Mouse (Mus musculus): Measurements from ENCODE around the gene Il21r.

Il21r gene

DNA sequence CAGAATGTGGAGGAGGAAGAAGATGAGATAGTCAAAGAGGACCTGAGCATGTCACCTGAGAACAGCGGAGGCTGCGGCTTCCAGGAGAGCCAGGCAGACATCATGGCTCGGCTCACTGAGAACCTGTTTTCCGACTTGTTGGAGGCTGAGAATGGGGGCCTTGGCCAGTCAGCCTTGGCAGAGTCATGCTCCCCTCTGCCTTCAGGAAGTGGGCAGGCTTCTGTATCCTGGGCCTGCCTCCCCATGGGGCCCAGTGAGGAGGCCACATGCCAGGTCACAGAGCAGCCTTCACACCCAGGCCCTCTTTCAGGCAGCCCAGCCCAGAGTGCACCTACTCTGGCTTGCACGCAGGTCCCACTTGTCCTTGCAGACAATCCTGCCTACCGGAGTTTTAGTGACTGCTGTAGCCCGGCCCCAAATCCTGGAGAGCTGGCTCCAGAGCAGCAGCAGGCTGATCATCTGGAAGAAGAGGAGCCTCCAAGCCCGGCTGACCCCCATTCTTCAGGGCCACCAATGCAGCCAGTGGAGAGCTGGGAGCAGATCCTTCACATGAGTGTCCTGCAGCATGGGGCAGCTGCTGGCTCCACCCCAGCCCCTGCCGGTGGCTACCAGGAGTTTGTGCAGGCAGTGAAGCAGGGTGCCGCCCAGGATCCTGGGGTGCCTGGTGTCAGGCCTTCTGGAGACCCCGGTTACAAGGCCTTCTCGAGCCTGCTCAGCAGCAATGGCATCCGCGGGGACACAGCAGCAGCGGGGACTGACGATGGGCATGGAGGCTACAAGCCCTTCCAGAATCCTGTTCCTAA lies 27.3 kb upstream of the Il21r start:
- no peak for DNase-seq (ENCODE audit: low spot score)

DNA sequence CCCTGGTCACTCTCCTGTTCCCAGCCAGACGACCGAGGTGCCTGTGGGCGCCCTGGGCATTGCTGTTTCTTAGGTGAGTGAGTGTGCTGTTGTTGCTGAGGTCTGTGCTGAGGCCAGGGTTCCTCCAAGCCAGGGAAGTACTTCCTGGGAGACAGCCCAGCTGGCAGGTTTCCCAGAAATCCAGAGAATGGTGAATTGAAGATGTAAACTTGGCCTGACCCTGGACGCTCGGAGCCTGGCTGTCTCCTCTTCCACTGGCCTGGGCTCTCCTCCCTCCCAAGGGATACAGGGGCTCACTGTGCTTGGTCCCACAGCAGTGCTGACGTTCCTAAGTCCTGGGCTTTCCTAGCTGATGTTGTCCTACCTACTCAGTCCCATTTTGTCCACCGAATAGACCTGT lies 26.2 kb upstream of the Il21r start:
- no peak for DNase-seq (ENCODE audit: low spot score)

DNA sequence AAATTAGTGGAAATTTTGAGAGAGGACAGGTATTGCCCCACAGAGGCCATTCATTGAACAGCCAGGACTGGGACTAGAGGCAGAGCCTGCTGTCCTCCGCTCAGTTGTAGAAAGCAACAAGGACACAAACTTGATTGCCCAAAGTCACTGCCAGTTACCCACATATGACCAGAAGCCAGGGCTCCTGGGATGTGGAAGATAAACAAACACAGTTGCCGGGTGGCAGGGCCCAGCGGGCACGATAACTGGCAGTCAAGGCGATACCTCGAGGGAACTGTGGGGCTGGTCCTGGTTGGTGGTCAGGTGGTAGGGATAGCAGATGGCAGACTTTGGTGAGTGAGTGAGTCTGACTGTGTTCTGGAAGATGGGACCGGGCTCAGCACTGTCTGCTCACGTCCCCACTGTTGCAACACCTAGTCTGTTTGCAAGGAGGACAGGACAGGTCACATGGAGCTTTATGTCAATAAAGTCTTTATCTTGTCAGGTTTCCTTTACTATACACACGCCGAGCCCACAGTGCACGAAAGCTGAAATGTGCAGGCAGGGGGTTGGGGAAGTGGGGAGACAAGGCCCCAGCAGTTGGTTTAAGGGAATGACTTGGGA lies 25.6 kb upstream of the Il21r start:
- DNase-seq (ENCODE audit: low spot score) = no peak

DNA sequence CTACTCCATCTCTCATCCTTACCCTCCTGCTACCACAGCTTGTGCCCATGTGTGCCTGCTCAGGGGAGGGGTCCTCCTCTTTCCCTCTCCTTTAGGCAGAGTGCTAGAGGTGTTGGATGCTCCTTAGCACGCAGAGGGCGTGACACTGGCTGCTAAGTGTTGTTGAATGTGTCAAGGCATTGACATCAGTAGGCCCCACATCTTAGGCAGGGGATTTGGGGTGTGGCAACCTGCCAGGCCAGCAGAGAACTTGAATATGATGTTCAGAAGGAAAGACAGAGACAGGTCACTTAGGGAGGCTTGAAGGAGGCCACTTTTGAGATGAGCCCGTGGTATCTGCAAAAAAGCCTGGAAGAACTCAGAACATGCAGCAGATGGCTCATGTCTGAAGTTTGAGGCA lies 25.1 kb upstream of the Il21r start:
- DNase-seq (ENCODE audit: low spot score) = no peak

DNA sequence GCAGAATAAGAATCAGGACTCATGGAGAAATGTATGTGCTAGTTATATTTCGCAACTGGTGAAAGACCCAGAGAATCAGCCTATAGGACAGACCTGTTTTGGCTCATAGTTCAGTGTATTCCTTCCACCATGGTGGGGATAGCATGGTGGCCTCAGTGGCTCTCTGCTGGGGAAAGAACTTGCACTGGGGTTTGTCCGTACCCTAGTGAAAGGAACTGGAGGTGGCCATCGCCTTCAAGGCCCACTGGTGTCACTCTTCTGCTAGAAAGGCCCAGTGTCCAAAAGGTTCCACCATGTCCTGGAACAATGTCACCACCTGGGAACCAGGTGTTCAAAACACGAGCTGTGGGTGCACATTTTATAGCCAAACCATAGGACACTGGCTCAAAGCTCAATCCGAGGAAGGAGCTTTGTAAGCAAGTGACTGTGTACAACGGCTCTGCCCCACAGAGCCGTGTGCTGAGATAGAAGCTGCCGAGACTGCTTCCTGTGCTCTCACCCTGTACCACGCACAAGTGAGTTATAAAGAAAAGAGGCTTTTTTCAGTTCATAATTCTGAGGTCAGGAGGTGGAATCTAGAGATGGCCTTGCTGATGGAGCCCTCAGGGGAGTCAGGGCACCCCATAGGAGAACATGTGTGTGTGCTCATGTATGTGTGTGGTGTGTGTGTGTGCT lies 23.5 kb upstream of the Il21r start:
- DNase-seq (ENCODE audit: low spot score) = no peak

DNA sequence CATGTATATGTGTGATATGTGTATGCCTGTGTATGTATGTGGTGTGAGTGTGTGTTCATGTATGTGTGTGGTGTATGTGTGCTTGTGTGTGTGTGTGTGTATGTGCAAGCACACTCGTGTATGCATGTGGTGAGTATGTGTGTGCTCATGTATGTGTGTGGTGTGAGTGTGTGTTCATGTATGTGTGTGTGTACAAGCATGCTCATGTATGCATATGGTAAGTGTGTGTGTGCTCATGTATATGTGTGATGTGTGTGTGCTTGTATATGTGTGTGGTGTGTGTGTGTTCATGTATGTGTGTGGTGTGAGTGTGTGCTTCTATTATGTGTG lies 23.0 kb upstream of the Il21r start:
- no peak for DNase-seq (ENCODE audit: low spot score)

DNA sequence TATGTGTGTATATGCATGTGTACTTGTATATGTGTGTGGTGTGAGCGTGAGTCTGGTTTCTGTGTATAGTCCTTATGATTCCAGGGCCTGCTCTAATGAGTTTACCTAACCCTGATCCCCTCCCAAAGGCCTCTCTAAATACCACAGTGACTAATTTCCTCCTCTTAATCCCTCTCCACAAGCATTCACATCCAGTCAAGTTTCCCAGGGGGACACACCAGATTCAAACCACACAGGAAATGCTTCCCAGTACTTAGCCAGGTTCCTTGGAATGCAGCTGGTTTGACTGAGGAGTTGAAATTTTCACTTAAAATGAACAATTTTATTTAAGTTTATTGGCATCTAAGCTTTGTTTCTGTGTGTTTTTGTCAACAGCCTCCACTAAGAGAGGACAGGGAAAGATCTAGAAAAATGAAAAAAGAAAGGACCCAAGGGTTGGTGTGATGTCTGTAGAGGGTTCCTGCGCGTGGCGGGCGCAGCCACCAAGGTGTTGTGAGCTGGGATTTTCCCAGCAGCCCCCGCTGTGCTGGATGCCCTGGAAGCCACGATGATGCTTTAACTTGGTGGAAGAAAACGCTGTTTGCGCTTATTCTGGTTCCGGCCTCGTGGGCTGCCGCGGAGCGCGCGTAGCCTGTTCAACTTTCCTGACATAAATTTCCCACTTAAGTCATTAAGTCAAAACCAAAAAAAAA lies 22.5 kb upstream of the Il21r start:
- no peak for DNase-seq (ENCODE audit: low spot score)

DNA sequence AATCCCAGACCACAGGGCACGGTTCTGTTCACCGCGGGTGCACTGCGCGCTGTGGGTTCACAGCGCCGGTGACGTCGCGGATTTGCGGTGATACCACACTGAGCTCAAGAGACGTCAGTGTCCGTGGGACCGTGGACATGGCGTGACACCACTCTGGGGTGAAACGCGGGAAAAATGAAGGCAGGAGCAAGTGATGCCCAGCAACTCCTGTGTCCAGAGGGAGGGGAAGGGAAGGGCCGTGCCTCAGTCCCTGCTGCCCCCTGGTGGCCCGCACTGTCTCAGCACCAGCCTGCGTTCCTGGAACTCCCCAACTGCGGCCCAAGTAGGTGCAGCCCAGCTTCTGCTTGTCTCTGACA lies 21.9 kb upstream of the Il21r start:
- peak; percentile 73 for DNase-seq (ENCODE audit: low spot score)

DNA sequence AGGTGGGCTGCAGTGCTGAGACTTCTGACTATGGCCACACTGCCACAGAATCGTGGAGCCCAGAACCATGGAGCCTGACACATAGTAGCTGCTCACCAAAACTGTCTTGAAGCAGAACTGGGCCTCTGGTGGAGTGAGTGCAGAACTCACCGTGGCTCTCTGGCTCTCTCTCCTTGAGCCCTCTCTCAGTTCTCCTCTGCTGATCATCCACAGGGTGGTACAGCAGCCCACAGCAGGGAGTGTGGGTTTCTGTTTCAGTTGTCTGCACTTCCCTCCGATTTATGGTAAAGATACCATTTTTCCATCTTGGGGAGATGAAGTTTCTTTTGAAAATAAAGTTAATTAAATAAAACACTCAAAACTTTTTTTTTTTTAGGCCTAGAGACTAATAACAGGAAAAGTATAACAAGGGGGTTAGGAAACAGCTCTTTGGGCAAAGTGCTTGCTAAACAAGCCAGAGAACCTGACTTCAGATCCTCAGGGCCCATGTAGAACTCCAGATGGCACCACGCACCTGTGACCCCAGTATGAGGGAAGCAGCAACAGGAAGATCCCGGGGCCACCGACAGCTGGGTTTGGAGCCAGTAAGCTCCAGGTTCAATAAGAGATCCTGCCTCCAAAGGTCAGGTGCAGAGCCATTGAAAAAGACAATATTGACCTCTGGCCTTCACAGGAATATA lies 19.8 kb upstream of the Il21r start:
- DNase-seq (ENCODE audit: low spot score) = no peak

DNA sequence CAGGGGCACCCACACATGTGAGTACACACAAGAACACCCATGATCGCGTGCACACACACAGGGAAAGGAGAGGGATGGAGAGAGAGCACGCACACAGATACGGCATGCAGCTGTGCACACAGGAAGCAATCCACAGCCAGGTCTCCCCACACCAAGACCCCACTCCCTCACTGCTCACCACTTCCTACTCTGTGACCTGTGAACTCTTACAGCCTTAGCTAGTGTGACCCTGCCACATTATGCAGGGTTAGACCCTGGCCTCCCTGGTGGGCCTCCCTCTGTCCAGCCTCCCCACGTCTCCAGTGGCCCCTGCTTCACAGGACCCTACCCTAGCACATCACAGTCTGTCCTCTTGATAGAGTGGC lies 19.2 kb upstream of the Il21r start:
- no peak for DNase-seq (ENCODE audit: low spot score)

DNA sequence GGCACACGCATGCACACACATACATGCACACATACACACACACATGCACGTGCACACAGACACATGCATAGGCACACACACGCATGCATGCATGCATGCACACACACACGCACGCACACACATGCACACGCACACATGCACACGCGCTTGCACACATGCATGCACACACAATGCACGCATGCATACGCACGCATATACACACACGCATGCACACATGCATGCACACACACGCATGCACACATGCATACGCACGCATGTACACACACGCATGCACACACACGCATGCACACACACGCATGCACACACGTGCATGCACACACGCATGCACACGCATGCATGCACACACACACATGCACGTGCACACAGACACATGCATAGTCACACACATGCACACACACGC lies 16.9 kb upstream of the Il21r start:
- no peak for DNase-seq (ENCODE audit: low spot score)

DNA sequence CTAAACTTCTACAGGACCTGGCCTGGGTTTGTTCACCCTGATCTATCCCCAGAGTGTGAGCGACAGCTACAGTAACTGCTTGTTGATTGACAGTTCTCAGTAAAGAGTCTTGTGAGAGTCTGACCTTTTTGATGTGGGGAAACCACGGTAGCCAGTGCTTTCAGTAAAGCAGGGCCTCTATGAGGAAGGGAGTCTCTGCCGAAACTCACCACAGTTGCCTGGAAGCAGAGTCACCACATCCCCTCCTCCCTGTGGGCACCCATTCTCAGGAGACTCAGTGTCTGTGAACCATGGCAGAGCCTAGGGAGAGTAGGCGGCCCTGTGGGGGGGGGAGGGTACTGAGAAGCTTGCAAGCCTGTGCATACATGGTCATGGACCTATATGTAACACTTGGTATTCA lies 14.5 kb upstream of the Il21r start:
- DNase-seq (ENCODE audit: low spot score) = no peak

DNA sequence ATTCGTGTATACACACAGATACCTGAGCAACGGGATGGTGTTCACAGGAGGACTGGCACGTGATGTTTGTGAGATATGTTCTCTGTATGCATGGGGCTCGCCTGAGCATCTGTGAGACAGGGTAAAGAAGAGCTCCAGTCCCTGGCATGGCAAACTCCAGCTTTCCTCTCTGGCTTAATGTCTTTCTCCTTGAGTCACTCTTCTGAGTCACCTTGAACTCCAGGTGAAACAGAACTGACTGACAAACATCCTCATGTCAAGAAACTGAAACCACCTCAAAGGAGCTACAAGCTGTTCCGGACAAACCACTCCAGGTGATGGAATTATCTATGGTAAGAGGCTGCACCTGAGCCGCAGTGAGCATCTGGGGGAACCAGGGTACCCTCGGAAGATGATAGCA lies 13.3 kb upstream of the Il21r start:
- DNase-seq (ENCODE audit: low spot score) = no peak

DNA sequence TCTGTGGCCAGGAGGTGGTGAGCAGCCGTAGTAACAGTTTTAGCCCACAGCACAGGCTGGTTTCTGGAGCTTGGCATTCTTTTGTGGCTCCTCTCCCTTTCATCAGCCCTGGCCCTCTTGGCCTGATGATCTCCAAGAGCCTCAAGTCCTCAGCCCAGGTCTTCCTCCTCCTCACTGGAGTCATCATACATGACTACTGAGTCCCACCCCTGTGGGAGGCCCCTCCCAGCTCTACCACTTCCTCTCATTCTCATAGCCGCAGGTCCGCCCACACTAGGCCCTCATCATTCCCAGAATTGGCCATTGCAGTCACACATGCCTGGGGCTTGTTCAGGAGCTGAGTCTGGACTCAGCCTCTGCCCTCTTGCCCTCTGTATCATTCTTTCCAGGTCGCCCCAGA lies 9.4 kb upstream of the Il21r start:
- no peak for DNase-seq (ENCODE audit: low spot score)

DNA sequence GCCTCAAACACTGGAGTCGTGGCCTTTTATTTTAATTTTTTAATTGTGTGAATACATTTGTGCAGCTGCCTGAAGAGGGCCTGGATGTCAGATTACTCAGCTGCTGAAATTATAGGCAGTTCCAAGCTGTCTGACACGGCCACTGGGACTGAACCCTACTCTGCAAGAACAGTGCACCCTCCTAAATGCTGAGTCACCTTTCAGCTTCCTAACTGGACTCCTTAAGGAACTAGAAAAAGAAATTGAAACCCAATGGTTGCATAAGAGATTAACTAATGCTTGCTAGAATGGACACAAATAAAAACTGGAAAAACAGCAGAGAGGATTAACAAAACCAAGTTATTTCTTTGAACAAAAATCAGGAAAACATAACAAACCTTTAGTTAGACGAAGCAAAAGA lies 6.8 kb upstream of the Il21r start:
- DNase-seq (ENCODE audit: low spot score) = no peak

DNA sequence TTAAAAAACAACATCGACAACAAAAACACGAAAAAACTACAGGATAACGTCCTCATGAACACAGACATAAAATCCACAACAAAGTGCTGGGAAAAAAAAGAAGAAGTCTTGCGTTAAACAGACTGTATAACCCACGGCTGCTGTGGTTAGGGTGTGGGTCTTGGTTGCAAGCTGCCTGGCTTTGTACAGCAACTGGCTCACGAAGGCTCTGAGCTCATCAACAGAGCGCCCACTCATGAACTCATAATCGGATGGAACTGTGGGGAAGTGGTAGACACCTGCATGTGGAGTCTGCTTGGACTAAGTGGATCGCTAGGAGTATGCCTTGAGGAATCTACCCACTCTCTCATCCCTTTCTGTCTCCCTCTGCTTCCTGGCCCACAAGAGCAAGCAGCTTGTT lies 6.1 kb upstream of the Il21r start:
- no peak for DNase-seq (ENCODE audit: low spot score)

DNA sequence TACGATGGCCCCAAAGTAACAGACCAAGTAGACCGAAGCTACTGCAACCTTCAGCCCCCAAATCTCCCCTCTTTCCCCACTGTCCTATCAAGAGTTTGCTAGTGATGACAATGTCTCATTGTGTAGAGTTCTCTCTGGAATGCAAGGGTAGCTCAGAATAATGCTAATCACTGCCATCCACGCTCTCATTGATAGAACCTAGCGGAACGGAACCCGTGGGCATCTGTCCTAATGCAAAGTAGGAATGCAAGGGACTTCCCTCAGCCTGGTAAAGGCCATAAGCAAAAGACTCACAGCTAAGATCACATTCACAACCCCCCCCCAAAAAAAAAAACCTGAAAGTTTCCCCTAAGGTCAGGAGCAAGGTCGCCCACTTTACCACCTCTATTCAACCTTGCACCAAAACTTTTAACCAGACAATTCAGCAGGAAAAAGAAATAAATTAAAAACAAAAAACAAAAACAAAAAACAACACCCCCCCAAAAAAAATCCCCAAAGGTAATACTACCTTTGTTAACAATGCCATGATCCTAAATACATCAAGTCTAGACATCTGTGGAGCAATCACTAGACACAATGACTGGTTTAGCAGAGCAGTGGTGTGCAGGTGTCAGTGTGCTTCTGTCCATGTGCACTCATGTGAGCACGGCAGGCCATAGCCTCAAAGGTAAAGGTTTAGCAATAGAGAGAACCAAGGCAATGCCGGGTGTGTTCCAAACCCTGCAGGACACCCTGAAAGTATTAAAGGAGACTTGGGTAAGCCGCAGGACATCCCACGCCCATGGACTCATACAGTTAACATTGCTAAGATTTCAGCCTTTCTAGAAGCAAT lies 5.5 kb upstream of the Il21r start:
- DNase-seq (ENCODE audit: low spot score) = no peak

DNA sequence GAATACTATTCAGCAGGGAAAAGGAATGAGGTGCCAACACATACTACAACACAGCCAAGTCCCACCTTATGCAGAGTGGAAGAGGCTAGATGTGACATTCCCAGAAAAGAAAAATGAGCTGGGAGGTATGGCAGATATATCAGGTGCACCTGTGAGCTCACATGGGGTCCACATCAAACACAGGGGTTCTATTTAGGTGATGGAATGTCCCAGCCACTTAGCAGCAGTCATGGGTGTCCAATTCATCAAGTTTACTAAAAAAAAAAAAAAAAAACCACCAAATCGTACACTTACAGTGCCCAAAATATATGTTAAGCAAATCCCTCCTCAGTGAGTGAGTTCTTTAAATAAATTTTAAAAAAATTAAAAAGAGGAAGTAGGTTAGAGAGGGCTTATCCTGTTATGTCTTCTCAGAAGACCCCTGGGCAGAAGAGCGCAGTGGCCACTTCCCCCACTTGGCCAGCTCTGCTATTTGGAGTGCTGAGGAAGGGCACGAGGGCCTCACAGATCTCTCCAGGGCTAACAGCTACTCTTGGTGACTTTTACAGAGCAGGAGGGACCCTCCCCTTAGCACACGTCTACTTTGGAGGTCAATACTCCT lies 3.8 kb upstream of the Il21r start:
- no peak for DNase-seq (ENCODE audit: low spot score)

DNA sequence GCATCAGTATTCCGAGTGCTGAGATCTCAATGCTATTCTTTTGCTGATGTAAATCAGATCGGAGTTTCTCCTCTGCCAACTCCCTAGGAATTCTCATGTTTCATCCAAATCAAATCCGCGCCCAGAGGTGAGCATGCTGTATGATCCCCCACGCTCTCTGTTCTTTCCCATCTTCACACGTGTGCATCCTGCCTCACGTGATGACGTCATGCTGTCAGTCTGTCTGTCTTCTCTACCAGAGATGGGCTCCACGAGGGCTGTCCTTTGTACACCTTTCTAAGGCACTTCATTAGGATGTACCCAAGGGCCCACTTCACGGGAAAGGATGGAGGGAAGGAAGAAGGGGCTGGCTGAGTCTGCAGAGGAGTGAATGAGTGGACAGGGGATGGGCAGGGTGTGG lies 3.1 kb upstream of the Il21r start:
- DNase-seq (ENCODE audit: low spot score) = no peak

DNA sequence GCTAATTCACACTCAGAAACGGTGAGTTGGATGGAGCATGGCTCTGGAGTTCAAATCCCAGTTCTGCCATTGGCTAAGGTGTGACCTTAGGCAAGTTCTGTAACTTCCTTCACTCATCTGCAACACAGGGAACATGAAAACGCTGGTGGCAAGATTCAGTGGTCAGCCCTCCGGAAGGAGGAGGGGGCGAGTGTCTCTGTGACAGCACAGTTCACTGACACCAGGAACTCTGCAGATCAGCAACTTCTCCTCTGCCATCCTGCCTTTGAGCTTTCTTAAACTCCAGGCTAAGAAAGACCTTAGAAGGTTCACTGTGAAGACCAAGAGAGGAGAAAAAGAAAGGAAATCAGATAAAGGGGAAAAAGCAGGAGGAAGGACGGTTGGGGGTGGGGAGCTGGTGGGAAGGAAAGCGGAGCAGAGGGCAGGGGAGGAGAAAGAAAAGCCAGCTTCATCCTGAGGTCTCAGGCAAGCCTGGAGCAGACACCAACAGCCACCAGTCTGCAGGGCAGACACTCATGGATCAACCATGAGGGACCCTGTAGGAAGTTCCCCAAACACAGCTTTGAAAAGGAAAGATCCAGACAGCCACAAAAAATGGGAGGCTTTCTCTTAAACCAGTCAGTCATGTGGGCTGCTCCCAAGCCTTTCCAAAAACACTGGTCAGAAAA lies 2.5 kb upstream of the Il21r start:
- no peak for DNase-seq (ENCODE audit: low spot score)

DNA sequence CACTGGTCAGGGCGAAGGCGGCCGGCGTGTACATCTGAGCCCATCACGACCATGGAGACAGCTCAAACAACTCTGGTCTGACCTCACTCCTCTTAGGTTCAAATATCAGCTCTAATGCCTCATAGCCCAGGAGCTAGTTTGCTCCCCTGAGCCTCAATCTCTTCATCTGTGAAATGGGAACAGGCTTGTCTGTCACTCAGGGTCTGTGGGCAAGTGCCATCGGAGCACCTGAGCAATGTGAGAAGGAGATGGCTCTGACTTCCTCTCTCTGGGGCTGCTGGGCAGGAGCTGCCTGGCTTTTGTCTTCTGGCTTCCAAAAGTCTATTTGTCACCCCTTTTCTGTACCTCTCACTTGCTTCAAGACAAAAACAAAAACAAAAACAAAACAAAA lies 2.0 kb upstream of the Il21r start:
- no peak for DNase-seq (ENCODE audit: low spot score)
